Mouse (Mus musculus): Measurements from ENCODE around the gene Adamts17. TPM values are rescaled to one million over a fixed set of nuclear protein-coding genes. Genes with fewer than 3 reads are reported as not detected.

Gene Adamts17
- polyA plus RNA-seq, 1 experiment, result not detected

GRCm38 (mm10) chr7:66858247-66859075 is 18.9 kb downstream of the Adamts17 start:
- H3K4me1 ChIP-seq (ENCODE audit: control insufficient read depth), result no peaks in the 10 kb centered on the region
- no peak for TF ChIP-seq TAL1 (IDR thresholded peaks at IDR 0.05; ENCODE audit: low read length)
- no peak for TF ChIP-seq GATA1 (IDR thresholded peaks at IDR 0.05; ENCODE audit: low read length)
- no peaks in the 10 kb centered on the region for H3K36me3 ChIP-seq (ENCODE audit: control insufficient read depth)
- H3K4me3 ChIP-seq (replicated peaks), result no peak overlapping the region
- H3K27me3 ChIP-seq (ENCODE audit: control insufficient read depth), result no peaks in the 10 kb centered on the region
- no peaks in the 10 kb centered on the region for H3K9me3 ChIP-seq (ENCODE audit: control insufficient read depth, low read length)

- H3K4me1 ChIP-seq (ENCODE audit: control insufficient read depth), result no peaks in the 10 kb centered on the region
- H3K4me3 ChIP-seq (replicated peaks), result no peak overlapping the region
- TF ChIP-seq TAL1 (IDR thresholded peaks at IDR 0.05; ENCODE audit: low read length), result no peak
- no peaks in the 10 kb centered on the region for H3K27me3 ChIP-seq (ENCODE audit: control insufficient read depth)
- no peaks in the 10 kb centered on the region for H3K36me3 ChIP-seq (ENCODE audit: control insufficient read depth)
- no peaks in the 10 kb centered on the region for H3K9me3 ChIP-seq (ENCODE audit: control insufficient read depth, low read length)
Measured at GRCm38 (mm10) chr7:66859220-66859619, 19.7 kb downstream of the Adamts17 start.

GRCm38 (mm10) chr7:66866944-66867718 is 27.6 kb downstream of the Adamts17 start:
- TF ChIP-seq GATA1 (IDR thresholded peaks at IDR 0.05; ENCODE audit: low read length) (no peak), TAL1 (IDR thresholded peaks at IDR 0.05; ENCODE audit: low read length) (no peak)

GRCm38 (mm10) chr7:66867719-66868501 is 28.4 kb downstream of the Adamts17 start:
- Histone ChIP-seq H3K4me1 (ENCODE audit: control insufficient read depth) (no peaks in the 10 kb centered on the region), H3K36me3 (ENCODE audit: control insufficient read depth) (no peaks in the 10 kb centered on the region)
- no peak for TF ChIP-seq GATA1 (IDR thresholded peaks at IDR 0.05; ENCODE audit: low read length)
- TF ChIP-seq TAL1 (IDR thresholded peaks at IDR 0.05; ENCODE audit: low read length), result no peak

More at GRCm38 (mm10) chr7:66866944-66867718, 27.6 kb downstream of the Adamts17 start:
- Histone ChIP-seq H3K9me3 (ENCODE audit: control insufficient read depth, low read length) (no peaks in the 10 kb centered on the region), H3K36me3 (ENCODE audit: control insufficient read depth) (no peaks in the 10 kb centered on the region), H3K27me3 (ENCODE audit: control insufficient read depth) (no peaks in the 10 kb centered on the region), H3K4me3 (replicated peaks) (no peak overlapping the region), H3K4me1 (ENCODE audit: control insufficient read depth) (no peaks in the 10 kb centered on the region)

GRCm38 (mm10) chr7:66871520-66871919 is 32.0 kb downstream of the Adamts17 start:
- Histone ChIP-seq H3K4me1 (ENCODE audit: control insufficient read depth) (no peaks in the 10 kb centered on the region), H3K27me3 (ENCODE audit: control insufficient read depth) (no peaks in the 10 kb centered on the region), H3K9me3 (ENCODE audit: control insufficient read depth, low read length) (no peaks in the 10 kb centered on the region), H3K36me3 (ENCODE audit: control insufficient read depth) (no peaks in the 10 kb centered on the region), H3K4me3 (replicated peaks) (no peak overlapping the region)
- TF ChIP-seq GATA1 (IDR thresholded peaks at IDR 0.05; ENCODE audit: low read length), result no peak
- TF ChIP-seq TAL1 (IDR thresholded peaks at IDR 0.05; ENCODE audit: low read length), result no peak

More at GRCm38 (mm10) chr7:66867719-66868501, 28.4 kb downstream of the Adamts17 start:
- no peaks in the 10 kb centered on the region for H3K27me3 ChIP-seq (ENCODE audit: control insufficient read depth)
- no peak overlapping the region for H3K4me3 ChIP-seq (replicated peaks)
- no peaks in the 10 kb centered on the region for H3K9me3 ChIP-seq (ENCODE audit: control insufficient read depth, low read length)

GRCm38 (mm10) chr7:66871940-66872511 is 32.5 kb downstream of the Adamts17 start:
- TF ChIP-seq GATA1 (IDR thresholded peaks at IDR 0.05; ENCODE audit: low read length) (no peak), TAL1 (IDR thresholded peaks at IDR 0.05; ENCODE audit: low read length) (no peak)
- H3K27me3 ChIP-seq (ENCODE audit: control insufficient read depth), result no peaks in the 10 kb centered on the region
- H3K36me3 ChIP-seq (ENCODE audit: control insufficient read depth), result no peaks in the 10 kb centered on the region
- no peaks in the 10 kb centered on the region for H3K9me3 ChIP-seq (ENCODE audit: control insufficient read depth, low read length)
- H3K4me3 ChIP-seq (replicated peaks), result no peak overlapping the region
- no peaks in the 10 kb centered on the region for H3K4me1 ChIP-seq (ENCODE audit: control insufficient read depth)

GRCm38 (mm10) chr7:66873235-66873634 is 33.7 kb downstream of the Adamts17 start:
- no peaks in the 10 kb centered on the region for H3K27me3 ChIP-seq (ENCODE audit: control insufficient read depth)
- no peaks in the 10 kb centered on the region for H3K9me3 ChIP-seq (ENCODE audit: control insufficient read depth, low read length)
- no peaks in the 10 kb centered on the region for H3K4me1 ChIP-seq (ENCODE audit: control insufficient read depth)
- no peaks in the 10 kb centered on the region for H3K36me3 ChIP-seq (ENCODE audit: control insufficient read depth)
- H3K4me3 ChIP-seq (replicated peaks), result no peak overlapping the region
- no peak for TF ChIP-seq GATA1 (IDR thresholded peaks at IDR 0.05; ENCODE audit: low read length)
- TF ChIP-seq TAL1 (IDR thresholded peaks at IDR 0.05; ENCODE audit: low read length), result no peak

- no peaks in the 10 kb centered on the region for H3K4me1 ChIP-seq (ENCODE audit: control insufficient read depth)
- no peaks in the 10 kb centered on the region for H3K9me3 ChIP-seq (ENCODE audit: control insufficient read depth, low read length)
- no peaks in the 10 kb centered on the region for H3K27me3 ChIP-seq (ENCODE audit: control insufficient read depth)
- no peaks in the 10 kb centered on the region for H3K36me3 ChIP-seq (ENCODE audit: control insufficient read depth)
- TF ChIP-seq TAL1 (IDR thresholded peaks at IDR 0.05; ENCODE audit: low read length) (no peak), GATA1 (IDR thresholded peaks at IDR 0.05; ENCODE audit: low read length) (no peak)
- no peak overlapping the region for H3K4me3 ChIP-seq (replicated peaks)
Measured at GRCm38 (mm10) chr7:66891431-66891830, 51.9 kb downstream of the Adamts17 start.
